Mouse (Mus musculus): ENCODE results near the gene Tbl2. TPM values are rescaled to one million over a fixed set of nuclear protein-coding genes. Genes with fewer than 3 reads are reported as not detected.
A peak's percentile ranks its signal among the peaks of the same experiment; 100 is the strongest.

Gene Tbl2
- polyA plus RNA-seq, 1 experiment = 24.9 TPM

DNA sequence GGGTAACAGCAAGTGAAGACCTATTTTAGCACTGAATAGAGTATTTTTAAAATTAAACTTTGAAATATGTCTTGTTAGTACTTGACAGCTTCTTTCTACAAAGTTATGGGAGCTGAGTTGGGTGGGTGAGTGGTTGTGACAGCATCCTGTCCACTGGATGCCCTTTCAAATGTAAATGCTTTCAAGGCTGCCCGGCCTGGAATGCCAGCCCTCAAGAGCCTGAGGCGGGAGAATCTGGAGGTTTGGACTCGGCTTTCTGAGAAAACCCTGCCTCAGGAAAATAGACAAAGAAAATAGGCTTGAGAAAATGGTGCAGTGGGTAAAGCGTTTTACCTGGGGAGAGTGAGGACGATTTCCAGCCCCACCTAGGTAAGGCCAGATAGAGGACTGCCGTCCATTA lies 32.3 kb downstream of the Tbl2 start:
- no peaks in the 10 kb centered on the region for H3K4me1 ChIP-seq (ENCODE audit: control insufficient read depth, insufficient read depth, low read length)

DNA sequence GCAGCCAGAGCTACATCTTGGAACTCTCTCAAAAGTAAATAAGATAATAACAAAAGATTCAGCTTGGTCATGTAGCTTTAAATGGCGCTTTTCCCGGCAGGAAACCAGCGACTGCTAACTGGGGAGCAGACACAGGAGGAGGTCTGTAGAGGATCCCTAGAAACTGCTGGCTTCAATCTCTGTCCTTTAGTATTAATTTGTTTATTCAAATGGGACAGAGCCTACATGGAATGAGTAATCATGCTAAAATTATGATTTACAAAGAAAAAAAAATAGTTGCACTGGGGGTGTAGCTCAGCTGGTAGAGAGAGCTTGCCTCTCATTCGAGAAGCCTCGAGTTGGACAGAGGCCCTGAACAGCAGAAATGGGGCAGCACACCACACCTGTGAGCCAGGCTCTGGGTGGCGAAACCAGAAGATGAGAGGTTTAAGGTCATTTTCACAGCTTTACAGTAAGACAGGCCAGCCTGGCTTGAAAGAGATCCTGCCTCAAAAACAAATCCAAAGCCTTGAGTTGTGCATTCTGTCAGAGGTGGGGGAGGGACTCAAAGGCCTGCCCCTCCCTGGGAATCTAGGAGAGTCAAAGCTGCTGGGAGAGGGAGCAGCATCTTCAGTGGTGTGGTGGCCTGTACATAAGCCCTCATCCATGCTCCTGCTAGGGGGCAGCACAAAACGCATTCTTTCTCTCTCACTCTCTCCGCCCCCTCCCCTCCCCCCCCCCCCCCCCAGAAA lies 33.8 kb downstream of the Tbl2 start:
- no peak for TF ChIP-seq CTCF (IDR thresholded peaks at IDR 0.05; ENCODE audit: borderline replicate concordance, insufficient read depth, low read length)
- Histone ChIP-seq H3K27ac (ENCODE audit: insufficient read depth, low read length) (peak overlapping the region; percentile 43), H3K4me1 (ENCODE audit: control insufficient read depth, insufficient read depth, low read length) (no peaks in the 10 kb centered on the region), H3K4me3 (ENCODE audit: insufficient read depth, low read length) (no peak overlapping the region)

More for the DNA sequence above, 32.3 kb downstream of the Tbl2 start:
- no peak overlapping the region for H3K4me3 ChIP-seq (ENCODE audit: insufficient read depth, low read length)
- H3K27ac ChIP-seq (ENCODE audit: insufficient read depth, low read length) = no peak overlapping the region
- no peak for TF ChIP-seq POLR2A (IDR thresholded peaks at IDR 0.05; ENCODE audit: low read depth, low read length)
- TF ChIP-seq CTCF (IDR thresholded peaks at IDR 0.05; ENCODE audit: borderline replicate concordance, insufficient read depth, low read length) = no peak

DNA sequence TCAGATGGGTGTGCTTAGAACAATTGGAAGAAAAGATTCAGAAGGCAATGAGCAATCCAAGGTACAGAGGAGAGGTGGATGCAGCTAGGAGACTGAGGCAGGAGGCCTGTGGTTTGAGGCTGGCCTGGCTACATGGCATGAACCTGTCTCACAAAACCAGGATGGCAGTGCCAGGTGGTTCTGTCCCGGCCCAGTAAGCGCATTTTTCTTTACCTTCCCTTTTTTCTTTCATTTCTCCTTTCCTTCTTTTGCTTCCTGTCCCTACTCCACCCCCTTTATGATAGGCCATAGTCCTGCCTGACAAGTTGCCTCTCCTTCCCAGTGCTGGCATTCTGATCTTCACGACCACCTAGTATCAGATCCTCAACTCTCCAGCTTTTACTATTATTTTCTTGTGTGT lies 35.6 kb downstream of the Tbl2 start:
- no peak overlapping the region for H3K4me3 ChIP-seq (ENCODE audit: insufficient read depth, low read length)
- H3K4me1 ChIP-seq (ENCODE audit: control insufficient read depth, insufficient read depth, low read length) = no peaks in the 10 kb centered on the region
- TF ChIP-seq CTCF (IDR thresholded peaks at IDR 0.05; ENCODE audit: borderline replicate concordance, insufficient read depth, low read length) (no peak), POLR2A (IDR thresholded peaks at IDR 0.05; ENCODE audit: low read depth, low read length) (no peak)
- H3K27ac ChIP-seq (ENCODE audit: insufficient read depth, low read length) = no peak overlapping the region

DNA sequence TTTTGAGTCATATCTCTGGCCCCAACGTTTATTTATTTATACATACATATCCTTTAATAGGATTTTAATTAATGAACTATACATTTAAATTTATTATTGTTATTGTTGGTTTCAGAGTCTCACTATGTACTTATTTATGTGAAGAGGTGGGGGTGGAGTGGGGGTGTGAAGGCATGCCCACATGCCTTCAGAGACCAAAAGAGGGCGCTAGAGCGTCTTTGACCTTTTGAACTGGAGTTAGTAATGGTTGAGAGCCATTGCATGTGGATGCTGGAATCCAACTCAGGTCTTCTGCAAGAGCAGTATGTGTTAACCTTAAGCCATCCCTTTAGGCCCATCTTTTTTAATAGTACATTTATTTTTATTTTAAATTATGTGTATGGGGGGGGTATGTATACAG lies 36.1 kb downstream of the Tbl2 start:
- TF ChIP-seq POLR2A (IDR thresholded peaks at IDR 0.05; ENCODE audit: low read depth, low read length) (no peak), CTCF (IDR thresholded peaks at IDR 0.05; ENCODE audit: borderline replicate concordance, insufficient read depth, low read length) (no peak)
- Histone ChIP-seq H3K4me1 (ENCODE audit: control insufficient read depth, insufficient read depth, low read length) (no peaks in the 10 kb centered on the region), H3K4me3 (ENCODE audit: insufficient read depth, low read length) (no peak overlapping the region), H3K27ac (ENCODE audit: insufficient read depth, low read length) (no peak overlapping the region)

DNA sequence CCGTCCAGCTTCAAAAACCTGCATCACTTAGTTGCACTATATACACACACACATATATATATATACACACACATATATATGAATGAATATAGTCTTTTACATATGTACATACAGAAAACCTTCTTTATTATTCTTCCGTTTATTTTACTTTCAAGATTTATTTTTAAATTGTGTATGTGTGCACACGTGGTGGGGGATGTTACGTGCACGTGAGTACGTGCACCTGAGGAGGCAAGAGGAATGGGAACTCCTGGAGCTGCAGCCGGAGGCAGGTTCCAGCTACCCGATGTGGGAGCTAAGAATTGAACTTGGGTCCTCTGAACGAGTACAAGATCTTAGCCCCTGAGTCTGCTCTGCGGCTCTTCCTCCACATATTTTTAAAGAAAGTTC lies 36.8 kb downstream of the Tbl2 start:
- H3K4me1 ChIP-seq (ENCODE audit: control insufficient read depth, insufficient read depth, low read length) = no peaks in the 10 kb centered on the region
- H3K4me3 ChIP-seq (ENCODE audit: insufficient read depth, low read length) = peak overlapping the region; percentile 71
- peak overlapping the region; percentile 93 for H3K27ac ChIP-seq (ENCODE audit: insufficient read depth, low read length)
- no peak for TF ChIP-seq POLR2A (IDR thresholded peaks at IDR 0.05; ENCODE audit: low read depth, low read length)
- no peak for TF ChIP-seq CTCF (IDR thresholded peaks at IDR 0.05; ENCODE audit: borderline replicate concordance, insufficient read depth, low read length)

DNA sequence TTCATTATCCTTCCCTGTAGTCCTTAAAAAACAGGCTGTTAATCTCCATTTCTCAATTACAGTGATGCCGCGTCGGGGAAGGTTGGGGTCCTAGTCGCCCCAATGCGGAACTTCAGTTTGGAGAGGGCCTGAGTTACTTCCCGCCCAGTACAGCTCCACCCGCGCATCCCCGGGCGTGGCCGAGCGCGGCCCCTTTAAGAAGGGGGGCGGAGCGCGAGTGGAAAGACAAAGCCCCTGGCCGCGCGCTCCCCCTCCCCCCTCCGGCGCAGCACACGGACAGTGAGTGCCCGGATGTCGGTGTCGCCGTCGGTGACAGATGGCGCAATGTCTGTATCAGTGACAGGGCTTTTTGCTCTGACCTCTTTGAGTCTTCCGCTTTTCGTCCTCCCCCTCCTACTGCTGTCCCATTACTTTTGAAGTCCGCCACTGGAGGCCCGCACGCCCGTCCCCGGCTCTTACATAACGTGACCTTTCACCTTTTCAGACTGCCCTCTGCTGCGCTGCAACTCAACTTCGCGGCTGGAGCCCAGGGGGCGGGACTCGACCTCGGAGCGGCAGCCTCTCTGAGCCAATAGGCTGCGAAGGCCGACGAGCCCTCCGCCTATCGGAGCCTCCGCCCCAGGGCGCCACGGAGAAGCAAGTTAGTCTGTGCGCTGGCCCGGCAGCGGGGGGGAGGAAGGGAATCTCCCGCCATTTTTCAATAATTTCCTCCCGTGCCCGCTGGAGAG lies 37.3 kb downstream of the Tbl2 start, which contains the start of gene Baz1b:
Baz1b (plus strand) TSS at position 644 of the 728 bp plus-strand sequence.
- H3K4me1 ChIP-seq (ENCODE audit: control insufficient read depth, insufficient read depth, low read length) = no peaks in the 10 kb centered on the region
- peak within 1 kb of the TSS; percentile 85 for H3K4me3 ChIP-seq (ENCODE audit: insufficient read depth, low read length)
- peak within 1 kb of the TSS; percentile 93 for H3K27ac ChIP-seq (ENCODE audit: insufficient read depth, low read length)
- TF ChIP-seq POLR2A (IDR thresholded peaks at IDR 0.05; ENCODE audit: low read depth, low read length) (peak; percentile 77), CTCF (IDR thresholded peaks at IDR 0.05; ENCODE audit: borderline replicate concordance, insufficient read depth, low read length) (no peak)

DNA sequence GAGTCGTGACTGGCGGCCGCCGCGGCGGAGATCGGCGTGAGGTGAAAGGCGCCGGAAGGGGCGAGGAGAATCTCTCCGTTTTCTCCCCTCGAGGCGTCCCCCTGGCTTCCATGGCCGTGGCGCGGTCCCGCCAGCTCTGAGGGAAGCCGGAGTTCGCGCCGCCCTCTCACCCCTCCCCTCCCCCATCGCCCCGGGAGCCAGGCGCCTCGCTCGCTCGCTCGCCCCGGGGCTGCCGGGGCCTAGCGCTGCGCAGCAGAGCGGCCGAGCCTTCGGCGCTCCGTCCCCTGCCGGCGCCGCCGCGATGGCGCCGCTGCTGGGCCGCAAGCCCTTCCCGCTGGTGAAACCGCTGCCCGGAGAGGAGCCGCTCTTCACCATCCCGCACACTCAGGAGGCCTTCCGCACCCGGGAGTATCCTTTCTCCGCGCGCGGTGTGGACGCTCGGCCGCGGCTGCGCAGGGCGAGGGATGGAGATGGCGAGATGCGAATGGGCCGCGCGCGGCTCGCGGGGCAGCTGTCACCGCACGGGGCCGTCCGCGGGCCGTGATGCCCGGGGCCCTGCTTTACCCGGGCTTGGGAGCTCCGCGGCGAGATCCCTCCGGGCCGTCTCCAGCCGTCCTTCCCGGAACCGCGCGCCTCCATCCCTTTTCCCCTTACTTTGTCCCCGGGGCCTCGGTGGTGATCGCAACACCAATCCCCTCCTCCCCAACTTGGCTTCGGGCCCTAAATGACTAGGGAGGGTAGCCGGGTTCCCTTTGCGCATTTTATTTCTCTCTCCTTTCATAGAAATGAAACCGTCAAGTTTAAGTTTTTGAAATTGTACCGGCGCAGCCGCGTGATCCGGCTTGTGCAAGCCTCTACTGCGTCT lies 38.1 kb downstream of the Tbl2 start:
- TF ChIP-seq CTCF (IDR thresholded peaks at IDR 0.05; ENCODE audit: borderline replicate concordance, insufficient read depth, low read length) = no peak
- TF ChIP-seq POLR2A (IDR thresholded peaks at IDR 0.05; ENCODE audit: low read depth, low read length) = no peak; the same call in 1 of the 2 replicates
- no peaks in the 10 kb centered on the region for H3K4me1 ChIP-seq (ENCODE audit: control insufficient read depth, insufficient read depth, low read length)
- H3K27ac ChIP-seq (ENCODE audit: insufficient read depth, low read length) = peak overlapping the region; percentile 90
- H3K4me3 ChIP-seq (ENCODE audit: insufficient read depth, low read length) = peak overlapping the region; percentile 85

DNA sequence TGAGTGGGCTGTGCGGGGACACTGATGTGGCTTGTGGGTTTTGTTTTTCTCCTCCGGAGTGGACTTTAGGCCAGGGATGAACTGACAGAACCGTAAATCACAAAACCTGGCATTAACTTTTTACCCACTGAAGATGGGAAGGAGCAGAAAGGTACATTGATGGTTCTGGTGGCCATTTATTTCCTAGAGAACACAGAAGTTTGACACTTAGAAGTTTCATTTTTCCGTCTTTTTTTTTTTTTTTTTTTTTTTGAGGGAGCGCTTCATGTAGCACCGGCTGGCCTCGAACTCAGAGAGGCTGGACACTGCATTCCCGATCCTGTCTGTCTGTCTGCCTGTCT lies 38.7 kb downstream of the Tbl2 start:
- no peak for TF ChIP-seq CTCF (IDR thresholded peaks at IDR 0.05; ENCODE audit: borderline replicate concordance, insufficient read depth, low read length)
- no peak for TF ChIP-seq POLR2A (IDR thresholded peaks at IDR 0.05; ENCODE audit: low read depth, low read length)
- Histone ChIP-seq H3K4me3 (ENCODE audit: insufficient read depth, low read length) (peak overlapping the region; percentile 85), H3K4me1 (ENCODE audit: control insufficient read depth, insufficient read depth, low read length) (no peaks in the 10 kb centered on the region), H3K27ac (ENCODE audit: insufficient read depth, low read length) (peak overlapping the region; percentile 90)

DNA sequence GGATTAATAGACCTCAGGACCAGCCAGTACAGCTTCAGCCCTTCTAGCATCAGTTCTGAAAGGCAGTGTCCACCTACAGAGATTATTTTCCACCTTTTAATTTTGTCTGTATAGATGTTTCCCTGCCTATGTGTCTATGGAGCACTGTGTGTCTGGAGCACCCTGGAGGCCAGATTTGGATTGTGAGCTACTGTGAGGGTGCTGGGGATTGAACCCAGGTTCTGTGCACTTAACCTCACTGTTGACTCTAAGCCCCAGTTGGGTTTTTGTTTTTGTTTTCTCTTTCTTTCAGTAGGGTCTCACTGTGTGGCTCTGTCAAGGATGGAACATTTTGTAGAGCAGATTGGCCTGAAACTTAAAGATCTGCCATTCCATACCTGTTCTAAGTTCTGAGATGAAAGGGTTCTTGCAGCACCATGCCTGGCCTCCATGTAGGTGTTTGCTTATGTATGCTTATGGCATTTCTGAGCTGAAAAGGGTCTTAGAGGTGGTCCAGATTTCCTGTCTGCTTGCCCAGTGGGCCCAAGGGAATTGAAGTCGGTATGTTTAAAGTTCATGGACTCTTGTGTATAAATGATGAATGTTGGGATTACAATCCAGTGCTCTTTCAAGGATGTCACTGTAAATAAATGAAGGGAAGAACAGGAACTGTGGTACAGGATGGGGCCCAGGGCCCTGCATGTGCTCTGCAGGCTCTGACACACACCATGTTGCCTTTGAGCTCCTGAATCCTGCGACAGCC lies 40.0 kb downstream of the Tbl2 start:
- no peak overlapping the region for H3K27ac ChIP-seq (ENCODE audit: insufficient read depth, low read length)
- TF ChIP-seq POLR2A (IDR thresholded peaks at IDR 0.05; ENCODE audit: low read depth, low read length) (no peak), CTCF (IDR thresholded peaks at IDR 0.05; ENCODE audit: borderline replicate concordance, insufficient read depth, low read length) (no peak)
- H3K4me3 ChIP-seq (ENCODE audit: insufficient read depth, low read length) = peak overlapping the region; percentile 67
- no peaks in the 10 kb centered on the region; the same call in 1 of the 2 replicates for H3K4me1 ChIP-seq (ENCODE audit: control insufficient read depth, insufficient read depth, low read length)

Measured in embryonic fibroblast, embryonic 13.5 days (primary cell).